ENCODE assay signal across 7 mouse cellular contexts in the genomic region with DNA sequence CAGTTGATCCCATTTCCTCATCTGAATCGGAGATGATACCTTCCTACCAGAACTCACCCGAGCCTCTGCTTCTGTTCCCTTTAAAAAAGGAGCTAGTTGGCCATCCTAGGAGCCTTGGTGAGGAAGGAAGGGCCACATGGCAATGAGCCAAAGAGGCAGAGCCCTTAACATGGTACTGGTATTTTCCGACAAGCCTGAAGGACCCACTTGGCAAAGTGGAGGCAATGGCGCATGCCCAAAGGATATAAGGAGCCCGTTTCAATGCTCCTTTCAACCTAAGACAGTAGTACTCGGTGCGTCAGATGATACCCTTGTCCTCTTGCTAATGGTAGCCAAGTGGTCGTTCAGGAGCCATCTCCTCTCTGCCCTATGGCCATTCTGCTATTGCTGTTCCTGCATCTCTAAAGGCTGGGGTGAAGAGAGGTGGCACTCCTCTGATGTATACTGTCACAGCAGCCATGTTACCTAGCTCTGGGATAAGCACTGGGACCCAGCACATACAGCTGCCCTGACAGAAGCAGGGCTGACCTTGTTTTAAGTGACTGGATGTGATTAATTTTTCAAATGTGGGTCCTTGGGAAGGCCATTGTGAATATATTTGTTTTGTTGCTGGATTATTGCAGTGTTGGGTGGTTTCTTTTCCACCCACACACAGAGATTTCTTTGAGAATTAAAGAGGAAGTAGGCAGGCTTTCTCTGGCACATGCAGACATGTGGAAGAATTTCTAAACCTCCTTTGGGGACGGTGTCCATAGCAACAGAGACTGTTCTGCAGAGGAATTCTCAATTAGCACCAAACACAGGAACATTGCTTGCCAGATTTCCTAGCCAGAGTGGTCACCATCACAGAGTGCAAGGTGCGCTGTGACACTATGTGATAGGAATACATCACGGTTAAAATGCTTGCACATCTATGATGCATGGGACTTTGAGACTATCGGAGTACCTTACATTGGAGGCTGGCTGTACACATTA.
DNase-seq lines count a peak whose midpoint lies in the region; ATAC-seq lines count a peak whose summit lies in the region.

No protein-coding gene starts in this region.

- H3K27me3 ChIP-seq in forebrain, embryonic 16.5 days (replicated peaks; ENCODE audit: control insufficient read depth, insufficient read depth, low read length): no peaks in the 10 kb centered on the region
- no peaks in the 10 kb centered on the region for H3K27me3 ChIP-seq in hindbrain, embryonic 16.5 days (replicated peaks; ENCODE audit: control insufficient read depth, insufficient read depth, low read length)

- H3K4me2 ChIP-seq in forebrain, embryonic 16.5 days (ENCODE audit: low read length): peak overlapping the region; percentile 7; the same call in 1 of the 2 replicates
- H3K4me2 ChIP-seq in hindbrain, embryonic 16.5 days (ENCODE audit: low read length): no peak overlapping the region

- H3K27ac ChIP-seq in forebrain, embryonic 16.5 days (ENCODE audit: low read length): peak overlapping the region; percentile 93
- peak overlapping the region; percentile 91 for H3K27ac ChIP-seq in hindbrain, embryonic 16.5 days (ENCODE audit: low read depth, low read length)

- H3K9ac ChIP-seq in forebrain, embryonic 16.5 days (replicated peaks; ENCODE audit: low read depth, low read length): no peak overlapping the region
- H3K9ac ChIP-seq in hindbrain, embryonic 16.5 days (ENCODE audit: low read depth, low read length): peak overlapping the region; percentile 40; the same call in 1 of the 2 replicates

- H3K4me3 ChIP-seq in forebrain, embryonic 16.5 days (replicated peaks; ENCODE audit: low read length): no peak overlapping the region
- no peak overlapping the region for H3K4me3 ChIP-seq in hindbrain, embryonic 16.5 days (ENCODE audit: low read length)

- peak; percentile 59 for DNase-seq in embryo, embryonic 10.5 days (ENCODE audit: low spot score)
- peak; percentile 12 for DNase-seq in lung, postnatal 14 days
- DNase-seq in right cerebral cortex, postnatal 25 days: peak; percentile 55
- DNase-seq in spleen, postnatal 10 days (ENCODE audit: low spot score in 2 of 2): no peak
- DNase-seq in thymus, postnatal 0 days (ENCODE audit: low spot score): no peak

- peaks cover 72% of the 10 kb centered on the region for H3K4me1 ChIP-seq in forebrain, embryonic 16.5 days (replicated peaks; ENCODE audit: control insufficient read depth, insufficient read depth, low read length)
- peaks cover 71% of the 10 kb centered on the region for H3K4me1 ChIP-seq in hindbrain, embryonic 16.5 days (ENCODE audit: control insufficient read depth, insufficient read depth, low read depth, low read length)

- WGBS in forebrain, embryonic 16.5 days: 26% methylated on average over 12 of the region's 12 CpGs
- 36% methylated on average over 12 of the region's 12 CpGs for whole genome bisulfite sequencing in hindbrain, embryonic 16.5 days

- ATAC-seq in forebrain, embryonic 16.5 days: peak; percentile 72
- ATAC-seq in hindbrain, embryonic 16.5 days: peak; percentile 72

- H3K36me3 ChIP-seq in forebrain, embryonic 16.5 days (ENCODE audit: control insufficient read depth, insufficient read depth): no peaks in the 10 kb centered on the region
- no peaks in the 10 kb centered on the region for H3K36me3 ChIP-seq in hindbrain, embryonic 16.5 days (ENCODE audit: control insufficient read depth, insufficient read depth, low read length)

- H3K9me3 ChIP-seq in forebrain, embryonic 16.5 days (ENCODE audit: control insufficient read depth, low read length): no peaks in the 10 kb centered on the region
- no peaks in the 10 kb centered on the region for H3K9me3 ChIP-seq in hindbrain, embryonic 16.5 days (ENCODE audit: control insufficient read depth, low read length)

Comparison
In these comparisons a context has a peak if more than half of its experiments do, and no peak if none do; other contexts are left out.
1. DNase-seq: peak in embryo, embryonic 10.5 days (single experiment), lung, postnatal 14 days (single experiment) and right cerebral cortex, postnatal 25 days (single experiment); none in spleen, postnatal 10 days (0 of 2) and thymus, postnatal 0 days (single experiment).